Mouse (Mus musculus) ovary, adult 10 weeks (tissue): ENCODE measurements around the gene Gm20736. TPM values are rescaled to one million over a fixed set of nuclear protein-coding genes. Genes with fewer than 3 reads are reported as not detected.

Experiments
- polyA plus RNA-seq: library from polyadenylated mRNA; stranded (reverse); fragments of 350-450 nt; fragmentation: Illumina TruSeq; extraction: RNeasy Lipid Tissue Mini Kit (QIAGEN cat#74804); gene quantifications from one replicate; pipeline ENCODE4 v1.2.3, GENCODE M21; 2014

The Gm20736 gene
- polyA plus RNA-seq: not detected

DNA sequence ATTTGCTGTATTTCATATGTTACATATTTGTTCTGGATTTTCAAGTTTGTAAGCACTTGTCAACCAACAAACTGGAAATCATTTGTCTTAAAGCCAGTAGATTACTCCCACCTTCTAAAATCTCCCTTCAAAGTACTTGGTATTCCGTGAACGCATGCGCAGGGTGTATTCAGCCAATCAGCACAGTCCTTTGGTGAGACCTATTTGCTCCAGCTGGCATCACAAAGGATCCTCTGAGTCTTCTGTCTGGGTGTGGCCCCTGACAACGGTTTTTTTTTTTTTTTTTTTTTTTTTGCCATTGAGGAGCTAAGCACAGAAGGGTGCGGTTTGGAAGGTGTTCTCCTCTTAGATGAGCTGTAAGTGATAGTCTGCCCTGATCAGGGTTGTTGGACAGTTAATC lies at the start of gene Gm20736:
Gene Gm20736 (plus strand): TSS at position 301 of the 400 bp plus-strand sequence.

Other genes with a start within 250 kb of the Gm20736 start
- not detected for gene Gm20924, start 170.2 kb upstream of the Gm20736 start, polyA plus RNA-seq